Mouse (Mus musculus): ENCODE measurements at regions not wholly inside any gene's neighbourhood (a gene's known extent, or its start where the extent isn't known, plus 50 kb on each side); places are given as distances from the start of the nearest gene placed in this dataset.

DNA sequence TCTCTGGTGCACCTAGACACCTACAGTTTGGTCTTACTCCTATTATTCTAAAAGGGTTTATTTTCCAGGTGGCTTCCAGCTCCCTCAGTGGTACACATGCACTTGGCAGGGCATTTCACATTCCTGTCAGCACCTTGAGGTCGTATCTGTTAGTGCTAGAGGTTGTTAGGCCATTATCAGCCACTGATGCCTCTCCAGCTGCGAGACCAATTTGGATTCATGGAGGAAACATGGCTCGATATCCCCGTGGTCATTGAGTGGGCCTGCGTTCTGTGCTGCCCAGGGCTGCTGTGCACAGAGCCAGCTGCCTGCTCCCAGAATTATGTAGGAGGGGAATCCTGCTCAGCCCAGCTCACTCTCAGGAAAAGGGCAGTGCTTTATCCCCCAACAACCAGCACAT, 60.1 kb upstream of the Irx1 start:
- no peak for DNase-seq

DNA sequence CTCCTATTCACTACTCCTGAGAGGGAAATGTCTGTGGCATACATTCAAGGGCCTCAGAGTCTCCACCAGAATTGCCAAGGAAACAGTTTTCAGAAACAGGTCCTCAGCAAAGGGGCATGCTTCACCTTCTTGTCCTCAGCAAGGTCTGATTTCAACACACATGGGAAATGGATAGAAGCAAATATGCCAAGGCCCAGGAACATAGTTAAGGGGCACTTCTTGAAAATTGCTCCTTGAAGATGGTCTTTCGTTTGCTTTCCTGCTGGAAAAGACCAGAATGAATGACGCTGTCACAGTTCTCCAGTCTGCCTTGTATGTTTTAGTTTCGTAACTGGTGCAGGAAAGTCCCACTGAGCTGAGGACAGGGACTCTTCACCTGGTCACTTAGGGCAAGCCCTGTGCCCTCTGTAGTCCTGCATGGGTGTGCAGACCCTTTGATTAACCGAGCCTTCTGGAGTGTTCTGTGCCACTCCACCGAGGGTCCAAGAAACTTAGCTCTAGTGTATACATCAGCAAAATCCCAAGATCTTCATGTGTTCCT, 80.5 kb upstream of the Irx1 start:
- DNase-seq: no peak

DNA sequence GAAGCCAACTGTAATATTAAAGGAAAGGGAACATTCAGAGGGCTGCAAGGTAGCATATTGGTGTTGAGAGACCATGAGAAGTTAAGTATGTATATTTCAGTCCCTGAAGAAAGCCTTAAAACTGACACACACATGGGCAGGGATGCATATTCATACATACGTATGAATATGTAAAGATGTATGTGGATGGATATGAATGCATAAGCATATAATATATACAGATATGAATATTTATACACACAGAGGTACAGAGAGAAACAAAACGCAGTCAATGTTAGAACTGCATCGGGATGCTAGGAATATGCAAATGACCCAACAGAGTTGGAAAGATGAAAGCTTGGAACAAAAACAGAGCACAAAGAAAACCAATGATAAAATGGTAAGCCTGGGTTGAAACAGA, 92.9 kb upstream of the Irx1 start:
- DNase-seq: no peak

DNA sequence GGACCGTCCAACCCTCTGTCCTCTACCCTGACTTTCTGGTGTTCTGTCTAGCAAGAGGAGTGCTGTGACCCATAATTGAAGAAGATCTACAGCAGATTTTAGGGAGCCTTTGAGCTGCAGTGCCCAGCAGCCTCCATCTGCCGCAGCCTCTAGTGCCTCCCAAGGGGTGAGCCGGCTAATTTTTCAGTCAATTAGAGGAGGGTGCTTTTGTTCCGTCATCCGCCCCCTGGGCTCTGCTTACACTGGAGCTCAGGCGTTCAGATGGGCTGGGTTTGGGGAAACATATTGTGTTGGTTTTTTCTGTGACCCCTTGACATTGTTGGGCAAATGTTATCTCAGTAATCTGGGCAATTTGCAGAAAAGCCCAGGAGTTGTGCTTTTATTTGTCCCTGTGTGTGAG, 98.1 kb upstream of the Irx1 start:
- no peak for DNase-seq

DNA sequence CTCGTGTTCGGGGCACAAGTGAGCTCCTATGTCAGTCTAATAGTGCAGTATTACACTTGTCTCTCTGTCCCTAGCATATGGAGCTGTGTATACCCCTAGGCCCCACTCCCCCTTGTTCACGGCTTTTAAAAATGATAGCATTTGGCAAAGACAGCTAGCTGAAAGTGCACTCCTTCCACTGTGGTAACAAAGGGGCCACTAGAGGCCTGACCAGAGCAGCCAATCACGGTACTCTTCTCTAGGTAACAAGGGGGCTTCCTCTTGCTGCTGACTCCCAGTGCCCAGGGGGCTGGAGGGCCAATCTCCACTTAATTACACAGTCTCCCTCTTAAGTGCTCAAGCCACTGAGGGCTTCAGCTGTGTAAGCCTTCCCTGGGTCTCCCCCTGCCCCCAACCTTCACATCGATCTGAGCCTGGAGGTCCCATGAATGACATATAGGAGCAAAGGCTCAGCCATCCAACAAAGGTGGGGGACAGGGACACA, 99.8 kb upstream of the Irx1 start:
- no peak for DNase-seq

DNA sequence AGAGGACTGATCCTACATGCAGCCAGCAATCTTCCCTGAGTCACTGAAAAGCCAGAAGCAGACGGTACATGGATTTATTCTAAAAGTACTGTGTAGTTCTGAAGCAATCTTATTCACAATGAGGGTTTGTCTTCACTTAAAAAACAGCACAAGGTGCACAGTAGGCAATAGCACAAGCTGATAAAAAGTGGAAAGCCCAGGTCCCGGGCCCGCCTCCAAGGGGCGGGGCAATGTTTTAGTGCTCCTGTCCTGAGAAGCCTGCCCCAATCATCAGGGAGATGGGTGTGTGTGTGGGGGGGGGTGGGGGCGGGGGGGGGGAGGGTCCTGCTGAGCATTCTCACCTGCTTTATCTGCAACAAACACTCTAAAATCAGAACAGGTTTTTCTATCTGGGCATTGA, 133.1 kb upstream of the Irx1 start:
- no peak for DNase-seq

DNA sequence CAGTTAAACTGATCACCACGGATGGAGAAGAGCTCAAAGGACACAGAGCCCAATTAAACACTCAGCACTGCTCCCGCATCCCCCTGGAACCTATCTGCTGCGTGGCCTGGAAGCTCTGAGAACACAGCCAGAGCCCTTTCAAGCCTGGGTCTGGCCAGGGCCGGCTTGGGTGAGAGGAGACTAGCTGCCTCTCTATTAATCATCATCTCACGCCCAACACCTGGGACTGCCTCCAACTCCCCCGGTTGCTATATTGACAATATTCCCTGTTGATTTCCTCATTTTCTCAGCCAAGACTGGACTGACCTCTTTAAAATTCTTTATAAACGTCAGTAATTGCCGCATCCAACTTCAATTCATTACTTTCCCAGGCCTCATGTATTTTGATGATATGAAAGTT, 133.7 kb upstream of the Irx1 start:
- DNase-seq: no peak

DNA sequence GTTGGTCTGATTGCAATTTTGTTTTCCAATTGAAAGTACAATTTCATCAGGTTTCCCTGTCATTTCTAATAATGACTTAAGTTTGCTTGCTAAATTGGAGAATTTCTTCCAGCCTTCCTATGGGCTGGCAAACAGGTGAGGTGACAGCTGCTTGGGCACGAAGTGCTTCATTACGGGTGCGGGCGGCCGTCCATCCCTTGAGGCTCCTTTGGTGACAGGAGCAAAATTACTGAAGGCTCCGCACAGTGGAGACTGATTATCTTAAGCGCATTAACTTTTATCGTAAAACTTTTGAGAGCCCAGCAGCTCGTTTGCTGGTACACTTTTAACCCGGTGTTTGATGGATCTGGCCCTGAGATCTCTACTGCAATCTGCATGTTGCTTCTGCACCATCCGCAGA, 134.3 kb upstream of the Irx1 start:
- no peak for DNase-seq

DNA sequence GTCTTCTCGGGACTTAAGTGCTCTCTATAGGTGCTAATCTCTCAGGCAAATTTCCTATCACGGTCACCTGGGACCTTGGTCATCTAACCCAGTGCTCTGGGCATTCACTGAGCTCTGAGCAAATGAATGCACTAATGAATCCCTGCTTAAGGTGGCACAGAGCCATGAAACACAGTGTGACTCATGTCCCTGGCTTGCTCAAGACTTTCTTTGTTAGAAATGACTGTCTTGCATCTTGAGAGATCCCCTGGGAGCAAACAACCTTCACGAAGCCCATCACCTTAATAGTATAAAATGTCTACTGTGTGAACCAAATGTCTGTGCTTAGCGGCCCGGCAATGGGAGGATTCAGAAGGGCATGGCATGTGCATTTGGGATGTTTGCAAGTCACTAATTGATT, 137.2 kb upstream of the Irx1 start:
- DNase-seq: peak; percentile 18

DNA sequence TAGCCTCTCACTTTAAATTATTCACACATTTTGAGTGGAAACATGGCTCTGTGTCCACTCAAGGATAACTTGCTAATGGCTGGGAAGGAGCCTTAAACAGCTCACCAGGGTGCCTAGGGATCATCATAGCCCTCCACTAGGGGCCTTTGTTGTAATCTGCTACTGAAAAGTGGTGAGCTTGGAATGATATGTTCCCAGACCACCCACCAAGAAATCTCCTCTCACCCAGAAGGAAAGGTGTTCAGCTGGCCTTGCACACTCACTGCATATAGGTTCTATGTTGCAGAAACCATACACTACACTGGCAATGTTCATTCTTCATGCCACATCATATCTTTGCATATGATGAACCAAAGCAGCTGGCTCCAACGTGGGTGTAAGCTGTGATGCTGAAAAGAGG, 145.1 kb upstream of the Irx1 start:
- no peak for DNase-seq

DNA sequence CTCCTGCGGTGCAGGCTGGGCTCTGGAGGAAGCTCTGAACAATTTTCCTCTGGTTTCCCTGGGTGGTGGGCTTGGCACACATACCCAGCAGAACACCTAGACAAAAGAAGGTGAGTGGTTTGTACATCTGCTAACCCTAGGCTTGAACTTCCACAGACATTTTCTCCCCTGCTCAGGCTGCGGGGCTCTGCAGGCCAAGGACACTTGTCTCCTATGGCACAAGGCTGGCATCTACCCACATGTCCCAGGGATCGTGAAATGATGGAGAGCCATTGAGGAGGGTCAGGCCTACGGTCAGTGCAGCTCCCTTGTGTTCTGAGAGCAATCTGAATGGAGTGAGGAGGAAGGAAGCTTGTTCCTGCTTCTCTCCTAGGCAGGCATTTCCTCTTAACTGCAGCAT, 150.4 kb upstream of the Irx1 start:
- DNase-seq: no peak

DNA sequence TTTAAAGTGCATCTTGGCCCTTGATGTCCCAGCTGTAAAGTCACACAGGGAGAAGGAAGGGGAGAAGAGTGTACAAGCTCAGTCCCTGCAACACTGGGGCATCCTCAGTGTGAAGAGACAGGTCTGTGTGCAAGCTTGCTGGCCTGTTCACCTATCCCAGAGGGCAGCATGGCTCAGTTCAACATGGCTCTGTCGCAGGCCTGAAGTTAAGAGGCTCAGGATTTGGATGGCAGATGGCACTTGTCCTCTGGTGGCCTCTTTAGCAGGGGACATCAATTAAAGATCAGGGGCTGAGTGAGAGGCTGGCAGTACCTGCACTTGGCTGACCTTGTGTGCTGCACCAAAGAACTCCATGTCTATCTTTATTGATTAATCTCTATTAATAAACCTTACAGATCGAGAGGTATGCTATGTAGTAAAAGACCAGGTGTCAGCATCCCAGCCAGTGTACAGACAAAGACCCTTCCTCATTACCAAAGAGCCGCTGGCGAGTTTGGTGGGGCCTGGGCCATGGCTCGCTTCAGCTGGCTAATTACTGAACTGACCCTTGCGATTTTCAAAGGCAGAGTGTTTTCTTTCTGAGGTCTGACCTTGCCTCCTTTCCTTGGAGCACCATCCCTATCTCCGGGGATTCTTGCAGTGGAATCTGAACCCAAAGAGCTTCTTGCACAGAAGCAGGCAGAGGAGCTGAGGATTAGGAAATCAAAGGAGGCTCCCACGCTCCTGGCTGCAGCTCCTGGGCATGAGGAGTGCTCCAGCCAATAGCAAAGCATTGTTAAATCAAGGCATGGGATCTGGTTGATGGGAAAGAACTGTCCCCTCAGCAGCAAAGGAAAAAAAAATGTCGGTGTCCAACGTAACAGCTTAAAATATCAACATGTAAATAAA, 151.5 kb upstream of the Irx1 start:
- no peak for DNase-seq

DNA sequence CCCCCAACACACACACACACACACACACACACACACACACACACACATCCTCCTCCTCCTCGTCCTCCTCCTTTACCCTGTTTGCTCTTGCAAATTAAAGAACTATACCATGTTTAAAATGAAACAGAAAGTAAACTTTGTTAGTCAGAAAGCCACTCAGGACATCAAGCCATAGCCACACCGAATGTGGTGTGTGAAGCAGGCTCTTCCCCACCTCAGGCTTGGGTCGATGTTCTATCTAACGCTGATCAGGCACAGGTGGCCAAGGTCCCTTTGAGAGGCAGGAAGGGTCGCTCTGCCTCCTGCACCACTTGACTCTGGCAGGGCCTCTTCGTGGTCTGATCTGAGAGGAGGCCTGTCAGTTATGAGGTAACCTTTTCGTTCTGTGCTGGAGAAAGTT, 156.9 kb upstream of the Irx1 start:
- no peak for DNase-seq

DNA sequence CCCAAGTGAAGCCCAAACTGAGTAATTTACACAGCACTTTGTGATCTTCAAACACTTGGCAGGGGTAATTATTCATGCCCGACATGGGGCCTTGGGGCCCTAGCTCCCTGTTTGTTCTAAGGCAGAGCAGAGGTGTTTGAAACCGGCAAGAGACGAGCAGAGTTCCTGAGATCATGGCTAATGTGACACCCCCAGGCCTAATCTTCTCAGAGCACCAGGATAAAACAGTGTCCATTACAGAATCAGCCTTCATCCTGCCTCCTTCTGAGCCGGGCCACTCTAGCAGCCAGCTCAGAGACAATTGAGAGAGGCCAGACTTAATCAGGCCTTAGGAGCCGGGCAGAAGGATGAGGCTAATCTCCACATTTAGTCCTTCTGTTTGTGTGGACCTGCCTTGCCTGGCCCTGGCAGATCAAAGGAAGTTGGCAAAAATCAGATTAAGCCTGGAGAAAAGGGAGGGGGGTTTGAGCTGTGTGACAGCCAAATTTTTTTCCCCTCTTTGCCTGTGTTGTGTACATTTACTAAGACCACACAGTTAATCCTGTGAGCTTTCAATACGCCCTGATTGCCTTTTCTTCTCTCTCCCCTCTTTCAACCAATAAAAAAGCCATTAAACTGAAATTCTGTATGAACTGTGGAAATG, 157.5 kb upstream of the Irx1 start:
- no peak for DNase-seq

DNA sequence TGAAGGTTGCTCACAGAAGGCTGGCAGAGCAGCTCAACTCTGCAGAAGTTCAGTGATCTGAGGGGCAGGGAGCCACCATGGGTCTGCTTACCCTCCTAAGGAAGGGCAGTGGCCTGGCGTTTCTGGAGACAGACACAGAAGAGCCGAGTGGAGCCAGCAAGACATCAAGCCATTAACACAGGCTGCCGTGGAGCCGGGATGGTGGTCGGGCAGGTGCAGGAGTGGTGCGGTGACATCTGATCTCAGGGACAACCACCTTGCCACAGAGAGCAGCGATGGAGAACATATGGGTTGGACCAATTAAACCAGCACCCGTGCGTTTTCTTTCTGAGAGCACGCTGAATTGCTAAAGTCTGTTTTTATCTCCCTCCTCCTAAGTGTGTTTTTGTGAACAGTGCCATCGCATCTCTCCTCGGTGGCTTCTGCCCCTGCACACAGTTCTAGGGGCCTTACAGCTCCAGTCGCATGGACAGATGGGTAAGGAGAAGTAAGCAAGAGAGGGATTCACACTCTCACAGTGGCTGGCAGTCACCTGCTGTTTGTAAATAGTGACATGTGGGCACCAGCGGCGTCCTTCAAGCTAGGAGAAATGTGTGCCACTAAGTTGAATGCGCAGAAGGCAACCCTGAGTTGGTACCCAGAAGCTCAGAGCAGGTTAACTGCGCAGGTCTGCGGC, 158.2 kb upstream of the Irx1 start:
- no peak for DNase-seq

DNA sequence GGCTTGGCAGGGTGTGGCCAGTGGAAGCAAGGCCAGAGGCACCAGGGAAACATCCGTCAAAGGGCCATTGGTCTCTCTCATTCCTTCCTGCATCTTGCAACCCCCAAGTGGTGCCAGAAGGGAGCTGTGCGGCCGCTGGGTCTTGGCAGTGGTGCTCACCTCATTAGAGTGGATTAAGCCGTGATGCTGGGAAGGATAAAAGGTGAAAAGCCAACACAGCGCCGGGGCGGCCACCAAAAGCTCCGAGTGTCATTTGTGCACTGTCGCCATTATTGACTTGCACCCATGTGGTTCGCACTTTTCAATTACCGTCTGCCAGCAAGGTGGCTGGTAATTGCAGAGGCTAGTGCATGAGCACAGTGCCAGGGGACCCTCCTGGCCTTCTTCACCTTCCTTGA, 158.7 kb upstream of the Irx1 start:
- no peak for DNase-seq

DNA sequence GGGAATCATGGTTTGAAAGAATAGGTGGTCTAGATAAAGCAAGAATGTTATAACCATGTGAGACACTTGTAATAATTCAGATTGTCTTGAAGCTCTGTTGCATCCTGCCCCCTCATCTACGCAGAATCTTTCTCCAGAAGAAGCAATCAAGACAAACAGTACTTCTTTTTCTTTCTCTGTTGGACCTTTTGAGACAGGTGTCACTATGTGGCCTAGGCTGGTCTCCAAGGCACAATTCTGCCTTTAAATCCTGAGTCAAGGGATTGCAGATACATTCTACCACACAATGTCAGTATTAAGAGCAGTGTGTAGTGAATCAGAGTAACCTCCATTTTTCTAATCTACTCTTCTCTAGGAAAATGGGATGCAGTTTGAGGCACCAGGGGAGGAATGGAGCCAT, 164.8 kb upstream of the Irx1 start:
- DNase-seq: no peak

DNA sequence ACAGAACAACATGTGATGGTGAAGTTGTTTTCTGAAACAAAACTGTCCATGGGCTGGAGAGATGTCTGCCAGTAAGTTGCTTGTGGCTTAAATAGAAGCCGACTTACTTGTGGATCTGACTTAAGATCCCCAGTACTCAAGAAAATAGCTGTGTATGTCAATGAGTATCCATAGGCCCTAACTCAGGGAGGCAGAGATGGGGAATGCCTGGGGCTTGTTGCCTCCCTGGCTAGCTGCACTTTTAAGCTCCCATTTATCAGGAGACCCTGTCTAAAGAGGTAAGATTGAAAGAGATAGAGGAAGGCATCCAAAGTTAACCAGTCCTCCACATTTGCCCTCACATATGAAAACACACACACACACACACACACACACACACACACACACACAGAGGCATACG, 167.8 kb upstream of the Irx1 start:
- DNase-seq: no peak

DNA sequence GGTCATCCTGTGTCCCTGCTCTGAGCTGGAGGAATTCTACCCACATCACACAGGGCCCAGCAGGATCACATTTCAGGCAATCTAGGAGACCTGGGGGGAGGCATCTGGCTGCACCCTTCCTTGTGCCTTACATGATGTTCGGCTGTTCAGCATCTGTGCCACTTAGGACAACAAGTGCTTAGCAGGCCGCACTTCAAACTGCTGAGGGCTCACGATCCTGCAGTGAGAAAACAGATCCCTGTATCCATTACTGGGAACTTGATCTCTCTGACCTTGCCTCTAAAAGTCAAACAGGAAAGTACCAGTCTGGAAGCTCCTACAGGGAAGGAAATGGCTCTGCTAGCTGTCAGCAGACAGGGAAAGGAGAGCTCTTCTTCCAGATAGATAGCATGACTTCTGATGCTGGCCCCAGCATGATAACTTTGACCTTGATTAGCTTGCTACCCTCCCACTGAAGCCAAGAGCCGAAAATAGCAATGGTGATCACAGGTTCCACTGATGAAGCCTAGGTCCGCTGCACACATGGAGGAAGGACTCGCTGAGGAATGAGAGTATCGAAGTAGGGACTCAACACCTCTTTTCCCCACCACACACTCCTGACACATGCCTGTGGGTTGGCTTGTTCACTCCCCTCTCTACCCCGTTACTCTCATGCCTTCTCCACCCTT, 170.7 kb upstream of the Irx1 start:
- DNase-seq: no peak

DNA sequence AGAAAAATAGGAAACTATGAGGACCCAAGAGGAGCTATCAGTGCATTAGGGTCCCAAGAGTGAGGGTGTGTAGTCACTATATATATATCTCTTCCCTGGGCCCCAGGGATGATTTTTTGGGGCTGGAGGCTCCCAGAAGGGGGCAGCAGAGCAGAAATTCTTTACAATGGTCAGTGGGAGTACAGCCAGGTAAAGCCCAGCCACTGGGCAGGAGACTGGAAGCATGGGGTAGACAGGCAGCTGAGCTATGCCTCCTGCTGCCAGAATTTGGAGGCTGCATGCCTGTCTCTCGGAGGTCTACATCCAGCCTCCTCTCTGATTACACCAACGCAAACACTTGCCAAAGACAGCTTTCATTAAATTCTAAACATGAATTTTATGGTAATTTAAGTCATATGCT, 202.7 kb upstream of the Irx1 start:
- no peak for DNase-seq

DNA sequence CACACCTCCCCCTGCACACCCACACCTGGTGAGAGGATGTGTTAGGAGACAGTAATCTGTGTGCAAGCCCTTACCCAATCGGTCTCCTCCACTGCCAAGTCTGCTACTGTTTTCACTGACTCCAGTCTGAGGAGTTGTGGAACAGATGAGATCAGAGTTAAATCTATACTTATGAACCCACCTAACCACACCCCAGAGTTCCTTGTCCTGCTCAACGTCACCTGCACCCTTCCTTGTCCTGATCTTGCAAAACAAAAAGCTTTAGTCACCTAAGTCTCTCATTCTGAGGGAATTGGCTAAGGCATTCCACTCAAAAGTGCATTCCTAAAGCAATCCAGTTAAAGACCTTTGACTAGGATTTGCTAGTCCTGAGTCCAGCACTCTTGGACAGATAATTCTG, 203.9 kb upstream of the Irx1 start:
- DNase-seq: no peak

DNA sequence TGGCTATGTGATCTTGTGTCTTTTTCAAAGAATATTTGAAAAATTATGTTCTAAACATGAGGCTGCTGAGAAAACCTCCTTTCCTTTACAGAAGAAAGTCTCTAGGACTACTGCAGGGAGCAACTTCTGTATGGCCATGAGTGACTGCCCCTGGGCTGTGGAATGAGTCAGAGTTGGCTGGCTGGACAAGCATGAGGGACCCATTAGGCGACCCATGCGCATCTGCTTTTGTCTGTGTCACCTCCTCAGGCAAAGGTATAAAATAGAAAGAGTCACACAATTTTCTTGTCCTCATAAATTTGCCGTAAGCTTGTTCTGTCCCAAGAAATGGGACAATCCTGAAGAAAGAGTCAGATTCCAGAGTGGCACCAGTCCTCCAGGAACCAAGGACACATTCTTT, 220.1 kb upstream of the Irx1 start:
- no peak for DNase-seq

Measured in adrenal gland, adult 2 months (tissue).